Mouse (Mus musculus): Measurements from ENCODE around the gene Zfp827. TPM values are rescaled to one million over a fixed set of nuclear protein-coding genes. Genes with fewer than 3 reads are reported as not detected.

Gene Zfp827
- total RNA-seq, 1 experiment from 2014 or later, result 1.2 TPM

DNA sequence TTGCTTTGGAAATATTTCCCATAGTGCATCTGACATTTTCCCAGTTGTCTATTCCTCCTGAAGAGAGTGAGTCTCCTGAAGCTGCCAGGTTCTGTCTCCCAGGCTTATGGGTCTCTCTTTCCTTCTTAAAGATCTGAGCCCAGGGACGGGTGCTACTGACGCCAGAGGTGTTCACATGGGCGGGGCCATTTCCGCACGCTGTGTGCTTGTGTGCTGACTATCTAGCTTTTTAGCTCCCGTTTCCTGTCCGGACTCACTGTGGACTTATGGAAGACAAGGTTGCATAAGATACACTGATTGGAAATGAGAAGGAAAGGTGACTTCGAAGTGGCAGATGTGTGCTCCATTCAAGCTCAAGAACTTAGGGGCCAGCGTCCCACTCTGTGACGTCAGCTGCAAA, 120.6 kb downstream of the Zfp827 start:
- no peak for ATAC-seq (replicated peaks; ENCODE audit: insufficient number of reproducible peaks, low FRiP score, low TSS enrichment, poor library complexity, severe bottlenecking)

- no peak for ATAC-seq (replicated peaks; ENCODE audit: insufficient number of reproducible peaks, low FRiP score, low TSS enrichment, poor library complexity, severe bottlenecking)
These were observed 121.6 kb downstream of the Zfp827 start for GRCm38 (mm10) chr8:79149880-79150279.

DNA sequence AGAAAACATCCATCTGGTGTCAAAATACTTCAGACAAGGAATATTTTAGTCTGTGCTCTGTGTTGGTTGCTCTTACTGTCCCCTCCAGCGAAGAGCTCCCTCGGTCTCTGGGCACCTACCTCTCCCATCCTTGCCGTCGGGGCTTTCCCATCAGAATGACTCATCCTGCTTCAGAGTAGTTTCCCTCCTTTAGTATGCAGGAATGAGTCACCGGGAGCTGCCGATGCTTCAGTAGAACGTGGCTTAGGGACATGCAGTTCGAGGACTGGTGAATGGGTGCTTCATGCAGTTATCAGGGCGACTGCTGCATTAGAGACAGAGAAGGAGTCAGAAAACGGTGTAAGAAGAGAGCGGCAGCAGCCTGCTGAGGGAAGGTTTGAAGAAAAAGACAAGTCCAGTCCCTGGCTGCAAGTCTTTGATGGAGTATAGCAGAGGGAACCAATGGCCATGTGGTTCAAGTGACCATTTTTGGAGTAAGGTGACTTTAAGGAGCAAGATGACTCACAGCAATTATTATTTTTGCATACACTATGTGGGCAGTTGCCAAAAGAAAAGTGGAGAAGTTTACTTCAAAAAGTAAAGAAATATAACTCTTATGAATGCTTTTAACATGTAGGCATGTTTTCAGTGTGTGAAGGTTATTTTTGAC, 122.4 kb downstream of the Zfp827 start:
- ATAC-seq (replicated peaks; ENCODE audit: insufficient number of reproducible peaks, low FRiP score, low TSS enrichment, poor library complexity, severe bottlenecking), result no peak

GRCm38 (mm10) chr8:79151644-79152043, 123.4 kb downstream of the Zfp827 start:
- no peak for ATAC-seq (replicated peaks; ENCODE audit: insufficient number of reproducible peaks, low FRiP score, low TSS enrichment, poor library complexity, severe bottlenecking)

DNA sequence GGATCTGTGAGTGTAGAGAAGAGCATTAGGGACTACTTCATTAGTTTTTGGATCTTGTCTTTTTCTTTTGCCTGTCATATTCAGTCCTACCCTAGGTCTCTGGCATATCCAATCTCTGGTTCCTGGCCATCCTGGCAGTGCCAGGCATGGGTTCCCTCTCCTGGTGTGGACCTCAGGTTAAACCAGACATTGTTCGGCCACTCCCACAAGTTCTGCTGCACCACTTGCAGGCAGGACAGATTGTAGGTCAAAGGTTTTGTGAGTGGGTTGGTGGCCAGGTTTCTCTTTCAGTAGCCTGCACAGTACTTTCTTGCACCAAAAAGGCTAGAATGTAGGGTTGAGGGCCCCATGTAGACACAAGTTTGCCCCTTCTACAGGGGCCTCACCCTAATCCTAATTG, 125.0 kb downstream of the Zfp827 start:
- no peak for ATAC-seq (replicated peaks; ENCODE audit: insufficient number of reproducible peaks, low FRiP score, low TSS enrichment, poor library complexity, severe bottlenecking)

- ATAC-seq (replicated peaks; ENCODE audit: insufficient number of reproducible peaks, low FRiP score, low TSS enrichment, poor library complexity, severe bottlenecking), result no peak
These were observed 125.4 kb downstream of the Zfp827 start for GRCm38 (mm10) chr8:79153637-79154036.

DNA sequence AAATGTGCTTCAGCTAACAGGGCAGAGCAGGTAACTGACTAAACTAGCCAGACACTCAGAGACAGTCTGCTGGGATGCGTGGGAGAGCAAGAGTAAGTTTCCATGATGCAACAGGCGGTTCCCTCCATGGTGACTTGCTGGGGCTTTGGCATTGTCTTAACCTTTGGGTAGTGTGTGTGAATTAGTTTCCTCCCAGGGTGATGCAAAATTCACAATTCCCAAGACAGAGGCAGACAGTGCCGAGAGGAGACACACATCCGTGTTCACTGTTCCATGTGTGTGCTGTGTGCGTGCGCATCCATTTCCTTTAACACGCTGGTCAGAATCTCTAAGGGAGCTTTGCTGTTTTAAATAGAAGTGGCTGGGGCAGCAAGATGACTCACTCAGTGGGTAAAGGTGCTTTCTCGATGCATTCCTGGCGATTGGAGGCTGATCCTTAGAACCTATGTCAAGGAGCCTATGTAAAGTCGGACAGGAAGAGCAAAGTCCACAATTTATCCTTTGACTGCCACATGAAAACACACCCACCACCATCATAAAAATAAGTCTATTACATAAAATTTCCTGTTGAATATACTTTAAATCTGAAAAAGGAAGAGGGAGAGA, 127.4 kb downstream of the Zfp827 start:
- ATAC-seq (replicated peaks; ENCODE audit: insufficient number of reproducible peaks, low FRiP score, low TSS enrichment, poor library complexity, severe bottlenecking), result no peak

DNA sequence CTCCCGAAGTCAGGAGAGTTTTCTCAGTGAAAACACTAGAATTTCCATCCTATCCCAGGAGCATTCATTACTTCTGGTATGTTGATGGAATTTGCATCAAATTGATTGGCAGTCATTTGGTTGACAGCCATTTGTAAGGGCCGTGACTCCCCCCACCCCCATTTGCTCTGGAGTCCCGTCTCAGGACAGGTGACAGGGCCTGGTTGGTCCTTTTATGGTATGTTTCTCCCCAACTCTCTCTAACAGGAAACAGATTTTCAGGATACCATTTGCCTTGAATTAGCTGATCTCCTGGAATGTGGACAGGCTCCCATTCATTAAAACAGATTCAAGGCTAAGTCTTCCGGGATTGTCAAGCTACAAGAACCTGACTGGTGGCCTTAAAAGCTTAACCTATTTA, 129.1 kb downstream of the Zfp827 start:
- no peak for ATAC-seq (replicated peaks; ENCODE audit: insufficient number of reproducible peaks, low FRiP score, low TSS enrichment, poor library complexity, severe bottlenecking)

GRCm38 (mm10) chr8:79158357-79158756, 130.1 kb downstream of the Zfp827 start:
- ATAC-seq (replicated peaks; ENCODE audit: insufficient number of reproducible peaks, low FRiP score, low TSS enrichment, poor library complexity, severe bottlenecking), result no peak

DNA sequence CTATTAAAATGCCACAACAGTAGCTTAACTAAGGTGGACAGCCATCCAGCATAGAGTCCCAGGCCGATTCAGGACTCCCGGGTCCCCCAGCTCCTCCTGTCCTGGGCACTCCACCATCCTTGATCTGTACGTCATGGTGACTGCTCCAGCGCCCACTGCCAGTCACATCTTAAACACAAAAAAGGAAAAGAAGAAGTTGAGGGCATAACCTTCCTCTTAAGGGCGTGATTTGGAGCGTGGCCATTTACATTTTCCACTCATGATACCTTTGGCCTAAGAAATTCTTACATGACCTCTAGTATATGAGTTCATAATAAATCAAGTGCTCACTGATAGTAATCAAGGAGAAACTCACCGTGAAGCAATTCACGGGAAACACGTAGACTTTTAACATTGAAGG, 131.2 kb downstream of the Zfp827 start:
- ATAC-seq (replicated peaks; ENCODE audit: insufficient number of reproducible peaks, low FRiP score, low TSS enrichment, poor library complexity, severe bottlenecking), result peak; percentile 19

GRCm38 (mm10) chr8:79160302-79160701, 132.1 kb downstream of the Zfp827 start:
- no peak for ATAC-seq (replicated peaks; ENCODE audit: insufficient number of reproducible peaks, low FRiP score, low TSS enrichment, poor library complexity, severe bottlenecking)

- peak; percentile 84 for ATAC-seq (replicated peaks; ENCODE audit: insufficient number of reproducible peaks, low FRiP score, low TSS enrichment, poor library complexity, severe bottlenecking)
These were observed 133.0 kb downstream of the Zfp827 start for GRCm38 (mm10) chr8:79161172-79161778.

GRCm38 (mm10) chr8:79162533-79163308, 134.5 kb downstream of the Zfp827 start:
- peak; percentile 48; the same call in 1 of the 2 replicates for ATAC-seq (replicated peaks; ENCODE audit: insufficient number of reproducible peaks, low FRiP score, low TSS enrichment, poor library complexity, severe bottlenecking)

DNA sequence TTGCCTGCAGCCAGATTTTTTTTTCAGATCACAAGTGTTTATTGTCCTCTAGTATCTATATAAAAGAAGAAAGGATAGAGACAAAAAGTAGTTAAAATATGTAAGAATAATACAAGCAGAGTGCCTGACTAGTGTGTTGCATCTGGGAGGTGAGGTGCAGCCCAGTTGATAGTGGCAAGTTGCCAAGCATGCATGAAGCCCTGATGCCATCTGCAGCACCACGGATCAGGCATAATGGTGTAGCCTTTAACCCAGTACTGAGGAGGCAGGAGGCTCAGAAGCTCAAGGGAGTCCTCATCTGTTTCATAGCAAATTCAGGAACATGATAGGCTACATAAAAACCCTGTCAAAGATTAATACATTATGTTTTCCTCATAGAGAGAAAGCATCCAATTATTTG, 136.1 kb downstream of the Zfp827 start:
- ATAC-seq (replicated peaks; ENCODE audit: insufficient number of reproducible peaks, low FRiP score, low TSS enrichment, poor library complexity, severe bottlenecking), result no peak

- no peak for ATAC-seq (replicated peaks; ENCODE audit: insufficient number of reproducible peaks, low FRiP score, low TSS enrichment, poor library complexity, severe bottlenecking)
These were observed 137.0 kb downstream of the Zfp827 start for GRCm38 (mm10) chr8:79165276-79165675.

- ATAC-seq (replicated peaks; ENCODE audit: insufficient number of reproducible peaks, low FRiP score, low TSS enrichment, poor library complexity, severe bottlenecking), result no peak
These were observed 145.4 kb downstream of the Zfp827 start for GRCm38 (mm10) chr8:79173606-79174005.

DNA sequence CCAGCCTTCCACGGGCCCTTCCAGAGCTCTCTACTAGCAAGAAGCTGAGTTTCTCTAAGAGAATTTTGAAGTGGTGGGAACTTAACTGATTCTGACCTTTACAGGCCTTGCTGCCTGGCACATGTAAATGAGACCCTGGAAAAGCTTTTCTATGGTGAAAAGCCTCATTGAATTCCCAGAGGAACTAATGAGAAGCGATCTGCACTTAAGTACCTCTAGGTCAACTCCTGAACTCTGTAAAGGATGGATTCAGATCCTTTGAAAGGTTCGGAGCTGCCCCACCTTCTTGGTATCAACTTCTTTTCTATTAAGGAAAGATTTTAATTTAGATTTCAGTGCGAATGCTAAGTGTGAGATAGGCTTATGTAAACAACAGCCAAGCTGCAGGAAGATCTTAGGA, 147.8 kb downstream of the Zfp827 start:
- no peak for ATAC-seq (replicated peaks; ENCODE audit: insufficient number of reproducible peaks, low FRiP score, low TSS enrichment, poor library complexity, severe bottlenecking)

- no peak for ATAC-seq (replicated peaks; ENCODE audit: insufficient number of reproducible peaks, low FRiP score, low TSS enrichment, poor library complexity, severe bottlenecking)
These were observed 151.4 kb downstream of the Zfp827 start for GRCm38 (mm10) chr8:79179678-79180077.

- ATAC-seq (replicated peaks; ENCODE audit: insufficient number of reproducible peaks, low FRiP score, low TSS enrichment, poor library complexity, severe bottlenecking), result no peak
These were observed 157.3 kb downstream of the Zfp827 start for GRCm38 (mm10) chr8:79185488-79185887.
